Mouse (Mus musculus): ENCODE results near the gene Ppard.
"Not testable (repeated sequence)": the region's sequence is repeated elsewhere in the genome, so short reads cannot be mapped to it uniquely, and the experiment has no call there.

The Ppard gene

DNA sequence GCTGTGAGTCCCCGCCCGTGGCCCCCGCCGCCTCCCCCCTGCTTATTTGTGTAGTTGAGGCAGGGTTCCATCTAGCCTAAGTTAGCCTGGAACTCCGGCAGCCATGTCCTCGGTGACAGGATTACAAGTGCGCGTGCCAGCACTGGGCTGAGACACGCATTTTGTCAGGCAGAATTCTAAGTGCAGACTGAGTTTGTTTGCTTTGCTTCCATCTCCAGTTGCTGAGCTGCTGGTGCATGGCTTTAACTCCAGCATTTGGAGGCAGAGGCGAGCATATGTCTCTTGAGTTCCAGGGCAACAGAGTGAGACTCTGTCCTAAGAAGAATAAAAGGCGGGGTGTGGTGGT, 81.4 kb downstream of the Ppard start:
- DNase-seq (ENCODE audit: low spot score in 2 of 2) = no peak

DNA sequence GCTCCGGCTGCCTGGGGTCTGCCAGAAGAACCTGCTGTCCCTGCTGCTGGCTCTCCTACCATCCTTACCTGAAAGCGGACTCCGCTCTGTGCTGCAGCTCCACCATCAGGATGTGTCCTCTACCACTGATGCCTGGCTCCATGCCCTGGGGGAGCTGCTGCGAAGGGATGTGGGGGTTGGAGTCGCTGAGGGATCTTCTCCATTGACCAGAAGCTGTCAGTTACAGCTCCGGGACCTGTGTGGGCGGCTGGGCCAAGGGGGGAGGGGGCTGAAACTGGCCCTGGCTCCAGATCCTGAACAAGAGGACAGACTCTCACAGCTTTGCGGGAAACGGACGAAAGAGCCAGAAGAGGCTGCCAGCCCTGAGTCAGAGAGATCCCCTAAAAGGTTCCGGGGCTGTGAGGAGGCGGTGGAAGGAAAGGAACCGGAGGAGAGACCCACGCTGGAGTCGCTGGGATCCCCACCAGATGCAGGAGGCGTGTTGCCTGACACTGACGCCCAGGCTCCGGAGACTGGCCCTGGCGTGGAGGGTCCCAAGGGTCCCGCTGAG, 83.2 kb downstream of the Ppard start:
- DNase-seq (ENCODE audit: low spot score in 2 of 2) = peak in 1 of 2 experiments; percentile 46

DNA sequence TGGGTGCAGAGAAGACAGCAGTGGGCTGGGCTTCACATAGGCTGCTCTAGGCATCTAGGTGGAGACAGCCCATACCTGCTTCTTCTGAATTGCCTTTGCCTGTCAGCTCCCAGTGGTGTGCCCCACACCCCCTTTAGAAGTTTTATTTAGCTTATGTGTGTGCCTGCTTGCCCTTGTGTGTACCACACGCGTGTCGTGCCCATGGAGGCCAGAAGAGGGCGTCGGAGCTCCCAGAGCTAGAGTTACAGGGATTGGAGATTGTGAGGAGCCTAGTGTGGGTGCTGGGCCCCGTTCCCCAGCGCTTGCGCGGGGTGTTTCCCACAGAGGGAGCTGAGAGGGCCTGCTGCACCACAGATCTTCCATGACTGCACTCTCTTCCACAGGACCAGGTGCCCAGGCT, 84.0 kb downstream of the Ppard start:
- DNase-seq (ENCODE audit: low spot score in 2 of 2) = peak in 1 of 2 experiments; percentile 28

DNA sequence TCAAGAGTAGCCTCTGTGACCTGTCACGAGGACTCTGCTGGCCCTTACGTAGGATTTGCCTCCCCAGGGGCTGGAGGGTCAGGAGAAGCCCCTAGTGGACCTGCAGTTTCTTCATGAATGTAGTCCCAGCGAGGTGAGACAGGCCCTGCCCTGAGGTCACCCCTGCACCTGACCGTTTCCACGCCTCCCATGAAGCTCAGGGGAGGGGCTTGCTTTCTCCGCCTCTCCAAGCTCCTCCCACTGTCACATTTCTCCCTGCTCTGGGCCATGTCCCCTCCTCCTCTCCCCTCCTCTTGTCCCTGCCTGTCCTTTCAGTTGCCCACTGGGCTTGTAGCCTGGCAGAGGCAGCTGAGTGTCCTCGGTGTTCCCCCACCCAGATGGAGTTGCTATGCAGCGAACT, 84.6 kb downstream of the Ppard start:
- DNase-seq (ENCODE audit: low spot score in 2 of 2) = no peak

DNA sequence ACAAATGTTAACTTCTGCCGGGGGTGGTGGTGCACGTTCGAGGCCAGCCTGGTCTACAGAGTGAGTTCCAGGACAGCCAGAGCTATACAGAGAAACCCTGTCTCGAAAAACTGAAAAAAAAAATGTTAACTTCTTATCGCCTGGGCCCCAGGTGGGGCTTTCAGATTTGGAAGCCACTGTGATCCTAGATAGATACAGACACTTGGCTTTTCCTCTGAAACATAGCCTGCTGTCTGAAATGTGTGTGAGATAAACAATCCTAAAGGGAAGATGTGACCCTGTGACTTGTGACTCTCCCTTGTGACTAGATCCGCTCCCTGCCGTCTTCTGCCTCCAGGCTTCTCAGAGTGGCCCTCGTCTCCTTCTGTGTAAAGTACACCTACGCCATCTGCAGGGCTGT, 85.2 kb downstream of the Ppard start:
- no peak for DNase-seq (ENCODE audit: low spot score in 2 of 2)

DNA sequence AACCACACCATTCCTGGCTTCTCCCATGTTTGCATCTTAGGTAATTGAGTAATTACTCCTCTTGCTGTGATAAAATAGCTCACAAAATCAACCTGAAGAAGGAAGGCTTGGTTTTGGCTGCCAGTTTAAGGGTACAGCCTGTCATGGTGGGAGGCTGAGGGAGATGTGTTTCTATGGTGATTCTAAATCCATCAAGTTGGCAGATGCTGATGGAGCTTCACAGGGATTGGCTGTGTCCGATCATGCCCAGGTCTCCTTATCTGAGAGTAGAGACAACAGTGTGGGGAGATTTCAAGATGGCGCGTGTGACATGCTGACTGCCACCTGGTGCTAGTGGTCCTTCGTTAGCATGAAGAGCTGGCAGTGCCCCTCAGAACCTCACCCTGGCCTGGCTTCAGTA, 89.2 kb downstream of the Ppard start:
- DNase-seq (ENCODE audit: low spot score in 2 of 2) = no peak

DNA sequence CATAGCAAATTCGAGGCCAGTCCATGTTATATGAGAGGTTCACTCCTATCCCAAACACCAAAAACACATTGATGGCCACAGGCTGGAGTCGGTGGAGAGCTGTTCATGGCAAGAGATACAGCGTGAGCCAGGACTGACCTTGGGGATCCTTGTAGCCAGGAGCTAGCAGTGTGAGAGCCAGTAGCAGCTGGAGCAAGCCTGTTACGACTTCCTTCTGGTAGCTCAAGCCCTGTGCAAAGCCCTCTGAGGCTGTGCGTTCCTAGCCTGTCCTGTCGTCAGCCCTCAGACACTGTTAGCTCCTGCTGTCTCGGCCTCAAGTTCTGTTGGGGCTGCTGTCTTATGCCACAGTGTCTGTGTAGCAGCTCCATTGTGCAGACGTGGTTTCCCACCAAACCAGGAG, 91.3 kb downstream of the Ppard start:
- no peak for DNase-seq (ENCODE audit: low spot score in 2 of 2)

DNA sequence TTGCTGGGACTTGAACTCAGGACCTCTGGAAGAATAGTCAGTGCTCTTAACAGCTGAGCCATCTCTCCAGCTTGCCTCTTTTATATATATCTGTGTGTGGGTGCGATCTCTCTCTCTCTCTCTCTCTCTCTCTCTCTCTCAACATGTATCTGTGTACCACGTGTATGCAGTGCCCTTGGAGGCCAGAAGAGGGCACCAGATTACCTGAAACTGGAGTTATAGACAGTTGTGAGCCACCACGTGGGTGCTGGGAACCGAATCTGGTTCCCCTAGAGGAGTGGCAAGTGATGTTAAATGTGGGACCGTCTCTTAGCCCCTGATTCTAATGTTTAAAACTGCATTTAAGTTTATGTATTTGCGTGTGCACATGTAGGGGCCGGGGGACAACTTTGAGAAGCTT, 91.9 kb downstream of the Ppard start:
- not testable (repeated sequence) for DNase-seq (ENCODE audit: low spot score in 2 of 2)

DNA sequence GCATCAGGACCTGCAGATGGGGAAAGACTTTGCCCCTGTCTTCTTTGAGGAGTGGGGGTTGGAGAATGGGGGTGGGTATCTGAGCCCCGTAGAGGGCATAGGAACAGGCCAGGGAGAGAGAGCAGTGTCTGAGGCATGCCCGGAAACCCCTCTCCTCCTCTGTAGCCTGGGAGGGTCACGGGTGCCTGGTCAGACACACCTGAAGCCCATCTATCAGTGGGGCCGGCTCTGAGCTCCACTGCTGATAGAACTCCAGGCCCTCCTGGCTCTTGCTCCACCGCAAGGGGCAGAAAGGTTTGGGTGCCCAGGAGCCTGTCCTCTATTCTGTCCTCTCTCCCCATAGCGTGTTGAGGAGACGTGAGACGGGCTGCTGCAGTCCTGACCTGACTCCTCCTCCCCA, 93.3 kb downstream of the Ppard start:
- DNase-seq (ENCODE audit: low spot score in 2 of 2) = no peak

DNA sequence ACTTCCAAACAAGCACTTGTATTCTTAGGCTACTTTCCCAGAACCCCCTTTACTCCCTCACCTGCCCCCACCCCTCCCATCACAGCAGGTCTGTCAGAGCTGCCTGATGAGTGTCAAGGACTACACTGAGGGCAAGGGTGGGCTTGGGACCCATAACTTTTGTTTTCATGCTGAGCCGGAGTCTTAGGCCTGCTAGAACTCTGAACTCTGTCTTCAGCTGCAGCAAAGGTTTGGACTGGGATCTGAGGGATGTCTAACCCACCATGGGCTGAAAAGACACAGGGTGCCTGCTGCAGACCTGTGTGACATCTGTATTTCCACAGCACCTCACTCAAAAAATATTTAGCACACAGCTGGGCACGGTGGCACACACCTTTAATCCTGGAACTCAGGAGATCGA, 94.5 kb downstream of the Ppard start:
- no peak for DNase-seq (ENCODE audit: low spot score in 2 of 2)

DNA sequence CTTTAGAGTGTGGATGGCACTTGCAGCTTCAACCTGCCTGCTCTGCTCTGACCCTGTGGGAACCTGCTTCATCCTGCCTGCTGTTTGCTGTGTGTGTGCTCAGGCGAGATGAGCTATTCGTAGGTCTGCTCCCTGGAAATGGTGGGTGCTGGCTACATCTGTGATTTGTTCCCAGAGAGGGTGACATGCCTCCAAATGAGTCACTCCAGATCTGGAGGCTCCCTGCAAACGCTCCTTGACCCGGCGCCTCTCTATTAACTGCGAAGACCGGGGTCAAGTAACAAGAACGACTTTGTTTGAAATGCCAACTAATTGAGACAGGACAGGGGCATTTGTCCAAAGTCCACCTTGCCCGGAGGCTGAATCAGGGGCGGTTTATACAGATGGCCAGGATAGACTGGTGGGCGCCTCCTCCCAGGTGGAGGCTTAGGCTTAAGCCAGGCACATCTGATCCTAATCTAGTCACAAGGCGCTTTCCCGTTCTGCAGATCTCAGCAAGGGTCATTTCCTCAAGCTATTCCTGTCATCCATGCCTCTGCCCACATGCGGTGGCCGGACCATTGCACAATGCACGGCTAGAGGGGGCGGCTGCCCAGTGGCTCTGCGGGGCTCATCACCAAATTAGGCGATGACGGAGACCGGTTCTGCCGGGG, 95.3 kb downstream of the Ppard start:
- DNase-seq (ENCODE audit: low spot score in 2 of 2) = no peak

DNA sequence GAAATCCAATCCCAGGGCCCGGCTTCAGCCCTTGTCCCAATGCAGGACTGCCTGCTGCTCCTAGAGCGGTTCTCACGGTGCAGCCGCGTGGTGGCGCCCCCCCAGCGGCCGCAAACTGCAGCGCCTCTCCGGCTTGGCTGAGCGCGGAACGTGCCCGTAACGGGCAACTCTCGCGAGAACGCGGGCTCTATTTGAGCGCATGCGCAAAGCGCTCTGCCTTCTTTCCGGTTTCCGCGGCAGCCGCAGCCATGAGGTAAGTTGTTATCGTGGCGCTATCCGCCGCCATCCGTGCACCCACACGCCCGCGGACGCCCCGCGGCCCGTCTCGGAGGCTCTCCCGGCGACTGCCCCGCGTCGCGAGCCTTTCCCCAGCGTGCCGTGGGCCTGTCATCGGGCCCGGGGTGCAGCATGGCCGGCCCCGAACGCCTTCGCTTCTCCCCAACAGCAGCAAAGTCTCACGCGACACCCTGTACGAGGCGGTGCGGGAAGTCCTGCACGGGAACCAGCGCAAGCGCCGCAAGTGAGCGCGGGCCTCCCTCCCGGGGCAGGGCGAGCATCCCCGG, 95.9 kb downstream of the Ppard start, which contains the start of gene Rpl10a:
Gene Rpl10a (plus strand): TSS at position 106 of the 563 bp plus-strand sequence.
- DNase-seq (ENCODE audit: low spot score in 2 of 2) = peak; percentile 96 to 99

DNA sequence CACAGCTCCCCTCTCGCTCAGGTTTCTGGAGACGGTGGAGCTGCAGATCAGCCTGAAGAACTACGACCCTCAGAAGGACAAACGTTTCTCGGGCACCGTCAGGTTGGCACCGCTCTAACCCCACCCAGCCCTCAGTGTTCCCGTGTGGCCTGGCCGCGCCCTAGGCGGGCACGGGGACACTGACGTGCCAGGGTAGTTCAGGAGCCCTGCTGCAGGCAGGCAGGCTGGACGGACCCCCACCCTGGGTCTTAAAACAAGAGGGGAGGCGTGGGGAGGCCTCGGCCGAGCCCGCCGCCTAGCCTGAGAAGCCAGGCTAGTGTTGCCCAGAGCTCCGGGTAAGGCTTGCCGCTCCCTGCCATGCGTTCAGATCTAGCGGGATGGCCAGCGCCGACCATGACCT, 96.4 kb downstream of the Ppard start:
- DNase-seq (ENCODE audit: low spot score in 2 of 2) = no peak

DNA sequence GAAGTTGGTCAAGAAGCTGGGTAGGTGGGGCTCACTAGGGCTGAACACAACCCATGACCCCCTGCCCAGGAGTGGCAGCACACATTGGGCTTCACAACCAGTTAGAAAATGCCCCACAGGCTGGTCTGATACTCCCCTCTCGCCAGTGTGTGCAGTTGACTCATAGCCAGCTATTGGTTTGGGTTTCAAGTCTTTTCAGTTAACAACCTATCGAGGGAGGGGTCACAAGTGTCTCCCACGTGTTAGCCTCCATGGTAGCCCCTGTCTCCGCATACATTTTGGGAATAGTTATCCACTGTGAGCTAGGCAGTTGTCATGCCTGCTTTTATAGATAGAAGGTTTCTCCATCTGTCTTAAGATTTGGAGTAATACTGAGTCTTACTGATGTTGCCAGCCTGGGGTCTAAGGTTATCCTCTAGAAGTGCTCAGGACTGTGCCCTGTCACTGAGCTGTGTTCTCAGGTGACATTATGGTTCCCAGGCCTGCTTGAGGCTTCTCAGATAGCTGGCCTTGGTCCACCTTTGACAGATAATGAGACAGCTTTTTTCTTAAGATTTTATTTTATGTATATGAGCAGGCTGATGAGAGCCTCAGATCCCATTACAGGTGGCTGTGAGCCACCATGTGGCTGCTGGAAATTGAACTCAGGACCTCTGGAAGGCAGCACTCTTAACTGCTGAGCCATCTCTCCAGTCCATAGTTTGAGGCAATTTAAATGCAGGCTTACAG, 97.2 kb downstream of the Ppard start:
- no peak for DNase-seq (ENCODE audit: low spot score in 2 of 2)

DNA sequence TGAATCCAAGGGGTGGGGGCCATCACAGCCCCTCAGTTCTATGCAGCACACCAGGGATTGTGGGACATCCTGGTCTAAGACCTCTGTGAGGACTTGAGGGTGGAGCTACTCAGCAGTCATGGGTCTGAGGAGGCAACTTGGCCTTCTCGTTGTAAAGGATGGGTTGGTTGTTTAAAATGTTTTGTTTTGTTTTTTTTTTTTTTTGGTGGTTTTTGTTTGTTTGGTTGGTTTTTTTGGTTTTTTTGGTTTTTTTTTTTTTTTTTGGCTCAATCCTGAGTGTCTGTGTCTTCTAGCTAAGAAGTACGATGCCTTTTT, 97.7 kb downstream of the Ppard start:
- DNase-seq (ENCODE audit: low spot score in 2 of 2) = no peak

DNA sequence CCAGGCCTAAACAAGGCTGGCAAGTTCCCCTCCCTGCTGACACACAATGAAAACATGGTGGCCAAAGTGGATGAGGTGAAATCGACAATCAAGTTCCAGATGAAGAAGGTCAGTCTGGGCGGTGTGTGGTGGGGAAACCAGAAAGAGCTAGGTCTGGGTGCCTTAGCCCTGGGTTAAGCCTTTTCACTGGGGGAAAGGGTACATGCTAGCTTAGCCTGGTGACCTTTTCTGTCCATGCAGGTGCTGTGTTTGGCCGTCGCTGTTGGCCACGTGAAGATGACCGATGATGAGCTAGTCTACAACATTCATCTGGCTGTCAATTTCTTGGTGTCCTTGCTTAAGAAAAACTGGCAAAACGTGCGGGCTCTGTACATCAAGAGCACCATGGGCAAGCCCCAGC, 98.1 kb downstream of the Ppard start:
- DNase-seq (ENCODE audit: low spot score in 2 of 2) = not testable (repeated sequence)

DNA sequence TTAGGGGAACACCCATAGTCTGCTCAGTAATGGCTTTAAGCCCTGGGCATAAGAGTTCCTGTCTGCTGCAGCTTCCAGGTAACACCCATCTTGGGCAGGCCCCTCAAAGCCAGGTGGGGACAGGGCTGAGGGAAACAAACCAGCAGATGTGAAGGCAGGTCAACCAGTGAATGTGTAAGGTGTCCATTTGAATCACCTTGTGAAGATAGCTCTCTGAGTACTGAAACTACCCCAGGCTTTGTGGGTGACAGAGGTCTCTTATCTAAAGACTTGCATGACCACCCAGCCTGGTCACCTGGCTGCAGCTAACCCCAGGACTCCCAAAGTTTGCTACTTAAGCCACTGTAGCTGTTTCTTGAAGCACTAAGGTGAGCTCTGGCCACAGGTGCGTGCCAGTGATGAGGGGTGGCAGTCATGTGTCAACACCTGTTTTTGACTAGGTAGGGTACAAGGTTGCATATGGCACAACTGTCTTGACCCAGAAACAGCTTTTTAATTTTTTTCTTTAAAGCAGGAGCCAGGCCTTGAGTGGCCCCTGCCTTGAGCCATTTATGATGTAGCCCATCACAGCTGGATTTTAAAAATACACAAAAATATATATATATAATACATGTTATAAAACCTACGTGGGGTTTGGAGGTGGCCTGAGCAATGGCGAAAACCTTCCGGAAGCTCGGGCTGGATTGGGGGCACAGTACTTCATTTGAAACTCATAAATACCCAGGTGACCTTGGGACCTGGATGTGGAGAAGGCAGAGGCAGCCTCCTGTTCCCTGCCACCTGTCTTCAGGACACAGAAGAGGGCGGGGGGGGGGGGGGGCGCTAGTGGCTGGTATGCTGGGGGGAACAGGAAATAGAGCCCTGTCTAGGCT, 99.0 kb downstream of the Ppard start:
- no peak for DNase-seq (ENCODE audit: low spot score in 2 of 2)

DNA sequence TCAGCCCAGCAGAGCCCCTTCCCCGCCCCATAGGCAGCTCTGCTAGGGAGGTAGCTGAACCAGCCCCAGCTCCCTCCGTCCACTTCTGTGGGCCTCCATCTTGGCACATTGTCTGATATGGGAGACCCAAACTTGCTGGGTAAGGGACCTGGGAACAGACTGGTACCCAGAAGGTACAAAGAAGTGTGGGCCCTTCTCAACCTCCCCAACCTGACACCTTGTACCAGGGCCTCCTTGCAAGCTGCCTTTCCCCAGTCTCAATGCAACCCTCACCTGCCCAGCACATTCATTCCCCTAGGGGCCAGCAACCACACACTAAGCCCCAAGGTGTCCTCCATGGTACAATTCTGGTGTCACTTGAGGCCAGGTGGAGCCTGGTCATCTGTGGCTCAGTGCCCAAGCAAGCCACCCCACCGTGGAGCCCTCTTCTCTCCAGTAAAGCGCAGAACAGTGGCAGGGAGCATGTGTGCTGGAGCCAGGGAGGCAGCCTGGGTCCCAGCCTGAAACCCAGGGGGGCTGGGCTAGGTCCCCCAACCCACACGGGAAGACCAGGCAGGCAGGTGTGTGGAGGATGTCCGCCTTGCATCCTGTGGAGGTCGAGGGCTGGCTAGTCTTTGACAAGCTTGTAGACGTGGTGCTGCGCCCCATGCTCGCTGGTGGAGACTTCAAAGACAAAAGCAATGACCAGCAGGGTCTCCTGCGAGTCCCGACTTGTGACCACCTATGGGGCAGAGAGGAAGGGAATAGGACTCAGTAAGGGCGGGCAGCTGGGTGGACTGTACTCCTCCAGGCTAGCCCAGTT, 99.8 kb downstream of the Ppard start:
- no peak for DNase-seq (ENCODE audit: low spot score in 2 of 2)

DNA sequence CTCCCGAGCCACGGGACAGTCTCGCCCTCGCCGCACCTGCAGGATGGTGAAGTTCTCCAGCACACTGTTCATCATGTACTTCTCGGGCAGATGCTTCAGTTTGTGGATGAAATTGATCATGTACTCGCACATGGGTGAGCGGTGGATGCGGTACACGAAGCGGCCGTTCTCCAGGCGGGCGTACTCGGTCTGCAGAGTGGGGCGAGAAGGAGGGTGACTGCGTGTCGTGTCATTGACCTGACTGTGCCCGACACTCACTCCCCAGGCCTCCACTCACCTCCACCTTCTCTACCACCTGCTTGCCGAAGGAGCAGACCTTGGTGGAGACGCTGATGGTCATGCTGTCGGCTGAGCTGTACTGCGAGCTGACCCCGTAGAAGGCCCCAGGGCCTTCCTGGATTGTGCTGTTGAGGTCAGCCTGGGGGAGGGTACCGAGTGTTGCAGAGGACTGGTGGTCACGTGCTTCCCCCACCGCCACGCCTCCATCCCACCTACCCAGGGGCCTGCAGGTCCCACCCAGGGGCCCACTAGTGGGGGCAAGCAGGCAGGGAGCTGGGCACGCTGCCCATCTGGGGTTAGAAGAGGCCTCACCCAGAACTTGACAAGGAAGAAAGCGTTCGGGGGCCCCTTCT, 100.5 kb downstream of the Ppard start:
- DNase-seq (ENCODE audit: low spot score in 2 of 2) = no peak

DNA sequence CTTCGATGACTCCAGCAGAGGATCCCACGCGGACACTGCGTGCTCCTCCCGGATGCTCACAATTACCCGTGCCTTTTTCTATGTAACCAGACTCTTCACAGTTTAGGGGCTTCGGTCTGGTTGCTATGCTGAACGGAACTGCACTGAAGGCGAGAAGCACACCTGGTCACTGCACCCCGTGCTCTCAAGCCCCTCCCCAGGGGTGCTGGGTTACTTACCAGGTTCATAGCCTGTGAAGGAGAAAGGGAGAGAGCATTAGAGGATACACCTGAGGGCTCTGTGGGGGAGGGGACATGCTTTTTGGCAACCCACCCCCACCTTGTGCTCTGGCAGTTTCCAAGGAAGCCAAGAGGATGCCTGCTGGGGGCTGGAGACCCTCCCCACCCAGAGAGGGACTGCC, 102.8 kb downstream of the Ppard start:
- DNase-seq (ENCODE audit: low spot score in 2 of 2) = no peak

DNA sequence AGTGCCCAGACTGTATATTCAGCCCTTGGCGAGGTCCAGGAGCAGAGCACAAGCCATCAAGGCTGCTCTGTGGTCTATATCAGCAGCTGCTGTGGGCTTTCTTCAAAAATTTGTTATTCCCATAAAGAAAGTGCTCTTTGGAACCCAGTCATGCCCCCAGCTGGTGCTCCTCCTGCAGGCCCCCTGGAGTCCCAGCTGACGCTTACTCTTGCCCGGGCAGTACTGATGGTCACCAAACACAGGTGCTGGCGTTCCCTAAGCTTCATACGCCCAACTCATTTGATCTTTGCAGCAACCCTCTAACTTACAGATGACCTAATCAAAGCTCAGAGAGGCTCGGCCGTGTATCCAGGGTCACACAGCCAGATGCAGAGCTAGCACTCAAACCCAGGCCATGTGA, 105.0 kb downstream of the Ppard start:
- no peak for DNase-seq (ENCODE audit: low spot score in 2 of 2)
